Mouse (Mus musculus) myocyte (in vitro differentiated cells): ENCODE results near the gene Hist1h2ab. TPM values are rescaled to one million over a fixed set of nuclear protein-coding genes. Genes with fewer than 3 reads are reported as not detected.

ENCODE experiments used
- H3K27me3 ChIP-seq: one replicate; pipeline ENCODE4 v1.6.1; 2011; ENCODE audit not compliant: control insufficient read depth, insufficient read depth, insufficient read length
- H3K36me3 ChIP-seq: one replicate; pipeline ENCODE4 v1.6.1; 2011; ENCODE audit not compliant: control insufficient read depth, insufficient read depth
- H3K4me2 ChIP-seq: one replicate; pipeline ENCODE4 v1.6.1; 2011; ENCODE audit warnings: low read depth, control low read depth
- H3K4me3 ChIP-seq: one replicate; pipeline ENCODE4 v1.5.1; 2011; ENCODE audit warnings: mild to moderate bottlenecking, control low read depth, moderate library complexity
- H3K79me2 ChIP-seq: one replicate; pipeline ENCODE4 v1.6.1; 2011; ENCODE audit not compliant: control insufficient read depth, insufficient read depth
- H3ac ChIP-seq: one replicate; pipeline ENCODE4 v1.6.1; 2011; ENCODE audit not compliant: control insufficient read depth, insufficient read length
- CEBPB ChIP-seq: IDR thresholded peaks from 2 replicates; pipeline ENCODE4 v1.6.1; 2011; ENCODE audit warnings: mild to moderate bottlenecking, moderate library complexity; ENCODE audit not compliant: poor library complexity, insufficient read depth, severe bottlenecking
- E2F4 ChIP-seq: IDR thresholded peaks from one replicate; pipeline ENCODE4 v1.6.1; 2011; ENCODE audit warnings: mild to moderate bottlenecking, control low read depth, moderate library complexity; ENCODE audit not compliant: insufficient read depth
- MAX ChIP-seq: IDR thresholded peaks from one replicate; pipeline ENCODE4 v1.6.1; 2011; ENCODE audit warnings: low read depth, mild to moderate bottlenecking, control low read depth
- MYOD1 ChIP-seq, 3 experiments: IDR thresholded peaks; one replicate each; pipeline ENCODE4 v1.6.1; 2011; ENCODE audit warnings: control low read depth in 2 of 3, low read depth in 2 of 3, mild to moderate bottlenecking in 2 of 3, moderate library complexity in 1 of 3; ENCODE audit not compliant: insufficient read length in 2 of 3, control insufficient read depth in 1 of 3
- MYOG ChIP-seq, 3 experiments: IDR thresholded peaks; one replicate each; pipeline ENCODE4 v1.6.1; 2011; ENCODE audit warnings: control low read depth in 2 of 3, low read depth in 2 of 3, mild to moderate bottlenecking in 2 of 3; ENCODE audit not compliant: insufficient read length in 2 of 3, control insufficient read depth in 1 of 3, insufficient read depth in 1 of 3
- POLR2A ChIP-seq: IDR thresholded peaks from one replicate; pipeline ENCODE4 v1.6.1; 2011; ENCODE audit warnings: low read depth, mild to moderate bottlenecking, control low read depth, moderate library complexity; ENCODE audit not compliant: insufficient read length
- POLR2AphosphoS2 ChIP-seq: IDR thresholded peaks from one replicate; pipeline ENCODE4 v1.6.1; 2011; ENCODE audit warnings: low read depth, control low read depth; ENCODE audit not compliant: insufficient read length
- REST ChIP-seq: IDR thresholded peaks from one replicate; pipeline ENCODE4 v1.6.1; 2011; ENCODE audit warnings: mild to moderate bottlenecking, control low read depth, moderate library complexity; ENCODE audit not compliant: insufficient read depth, insufficient read length
- SRF ChIP-seq: IDR thresholded peaks from one replicate; pipeline ENCODE4 v1.6.1; 2011; ENCODE audit warnings: low read depth; ENCODE audit not compliant: control insufficient read depth, insufficient read length
- TCF12 ChIP-seq: IDR thresholded peaks from one replicate; pipeline ENCODE4 v1.6.1; 2011; ENCODE audit warnings: mild to moderate bottlenecking, control low read depth; ENCODE audit not compliant: poor library complexity, insufficient read depth, severe bottlenecking
- TCF3 ChIP-seq: IDR thresholded peaks from one replicate; pipeline ENCODE4 v1.6.1; 2011; ENCODE audit warnings: low read depth, control low read depth; ENCODE audit not compliant: insufficient read length
- USF1 ChIP-seq: IDR thresholded peaks from one replicate; pipeline ENCODE4 v1.6.1; 2011; ENCODE audit warnings: low read depth, mild to moderate bottlenecking, control low read depth, moderate library complexity
- polyA plus RNA-seq: library from polyadenylated mRNA; unstranded; fragments of >200 nt; fragmentation: generic; extraction: Trizol; gene quantifications from one replicate; pipeline ENCODE4 v1.2.1, GENCODE M21; 2012; ENCODE audit warnings: missing spikeins

Hist1h2ab gene
- polyA plus RNA-seq, 1 experiment = 2.1 TPM

GRCm38 (mm10) chr13:23737091-23737490, 13.8 kb upstream of the Hist1h2ab start:
- H3K4me2 ChIP-seq = no peak overlapping the region
- TF ChIP-seq USF1 (no peak), SRF (no peak), CEBPB (no peak), E2F4 (no peak), MAX (no peak), POLR2AphosphoS2 (no peak)
- H3K4me3 ChIP-seq = no peak overlapping the region
- no peak overlapping the region for H3ac ChIP-seq
- H3K27me3 ChIP-seq = no peaks in the 10 kb centered on the region
- H3K36me3 ChIP-seq = no peaks in the 10 kb centered on the region
- no peaks in the 10 kb centered on the region for H3K79me2 ChIP-seq

- Histone ChIP-seq H3ac (no peak overlapping the region), H3K36me3 (no peaks in the 10 kb centered on the region), H3K27me3 (no peaks in the 10 kb centered on the region), H3K4me3 (peak overlapping the region; percentile 47), H3K4me2 (peak overlapping the region; percentile 69), H3K79me2 (no peaks in the 10 kb centered on the region)
- TF ChIP-seq TCF3 (no peak), POLR2AphosphoS2 (no peak), CEBPB (no peak), SRF (no peak), POLR2A (no peak), MAX (no peak), TCF12 (no peak), USF1 (no peak)
Observed at GRCm38 (mm10) chr13:23738041-23738440, 12.9 kb upstream of the Hist1h2ab start.

- peak within 1 kb of the TSS; percentile 85 for H3K4me2 ChIP-seq
- H3ac ChIP-seq = no peak within 1 kb of the TSS
- H3K27me3 ChIP-seq = no peaks in the 10 kb centered on the region
- no peaks in the 10 kb centered on the region for H3K36me3 ChIP-seq
- TF ChIP-seq USF1 (no peak), POLR2A (peak; percentile 96), E2F4 (no peak), POLR2AphosphoS2 (peak; percentile 99)
- peak within 1 kb of the TSS; percentile 47 for H3K4me3 ChIP-seq
- no peaks in the 10 kb centered on the region for H3K79me2 ChIP-seq
Observed at GRCm38 (mm10) chr13:23738677-23739068, 12.3 kb upstream of the Hist1h2ab start, which contains the start of gene Hist1h1c. TSS of gene Hist1h1c (plus strand) at chr13:23738808.

- H3K4me2 ChIP-seq = peak overlapping the region; percentile 85
- H3ac ChIP-seq = no peak overlapping the region
- H3K36me3 ChIP-seq = no peaks in the 10 kb centered on the region
- H3K27me3 ChIP-seq = no peaks in the 10 kb centered on the region
- no peaks in the 10 kb centered on the region for H3K79me2 ChIP-seq
- H3K4me3 ChIP-seq = peak overlapping the region; percentile 47
- TF ChIP-seq TCF3 (no peak), CEBPB (no peak), TCF12 (no peak), USF1 (no peak), POLR2A (peak; percentile 90), MAX (no peak), E2F4 (peak; percentile 95), MYOD1 (IDR thresholded peaks at IDR 0.05; ENCODE audit: control insufficient read depth in 1 of 3, insufficient read length in 2 of 3, low read depth in 2 of 3) (no peak), REST (no peak), POLR2AphosphoS2 (peak; percentile 97), SRF (no peak), MYOG (IDR thresholded peaks at IDR 0.05; ENCODE audit: control insufficient read depth in 1 of 3, insufficient read depth in 1 of 3, insufficient read length in 2 of 3, low read depth in 2 of 3) (no peak)
Observed at GRCm38 (mm10) chr13:23739069-23739921, 11.6 kb upstream of the Hist1h2ab start.

GRCm38 (mm10) chr13:23739922-23740252, 11.0 kb upstream of the Hist1h2ab start:
- no peak overlapping the region for H3ac ChIP-seq
- H3K4me3 ChIP-seq = peak overlapping the region; percentile 47
- no peaks in the 10 kb centered on the region for H3K79me2 ChIP-seq
- H3K36me3 ChIP-seq = no peaks in the 10 kb centered on the region
- no peaks in the 10 kb centered on the region for H3K27me3 ChIP-seq
- TF ChIP-seq USF1 (no peak), TCF12 (no peak), REST (no peak), TCF3 (no peak), E2F4 (no peak), POLR2AphosphoS2 (peak; percentile 74), CEBPB (no peak), SRF (no peak), MYOG (IDR thresholded peaks at IDR 0.05; ENCODE audit: control insufficient read depth in 1 of 3, insufficient read depth in 1 of 3, insufficient read length in 2 of 3, low read depth in 2 of 3) (no peak), MYOD1 (IDR thresholded peaks at IDR 0.05; ENCODE audit: control insufficient read depth in 1 of 3, insufficient read length in 2 of 3, low read depth in 2 of 3) (no peak), MAX (no peak), POLR2A (peak; percentile 8)
- peak overlapping the region; percentile 85 for H3K4me2 ChIP-seq
